Mouse (Mus musculus) kidney, embryonic 14.5 days (tissue): ENCODE results near the gene Kif2c. TPM values are rescaled to one million over a fixed set of nuclear protein-coding genes. Genes with fewer than 3 reads are reported as not detected.

Experiments
- ATAC-seq: fragments of 200-750 bp; cut with Nextera tagmentation; 2 replicates; pipeline ENCODE4 v1.8.0; 2017; ENCODE audit warnings: moderate number of reproducible peaks, mild to moderate bottlenecking, moderate TSS enrichment, moderate library complexity; ENCODE audit not compliant: low FRiP score, low TSS enrichment
- H3K27ac ChIP-seq: fragments of 300-500 bp; sonication (generic); 2 replicates; pipeline ENCODE4 v1.5.1; 2014; ENCODE audit warnings: low read depth, mild to moderate bottlenecking, low read length, moderate library complexity, mixed read lengths
- H3K27me3 ChIP-seq: fragments of 300-500 bp; sonication (generic); 2 replicates; pipeline ENCODE4 v1.6.1; 2014; ENCODE audit warnings: mild to moderate bottlenecking, low read length; ENCODE audit not compliant: control insufficient read depth, insufficient read depth
- H3K36me3 ChIP-seq: fragments of 300-500 bp; sonication (generic); 2 replicates; pipeline ENCODE4 v1.6.1; 2014; ENCODE audit warnings: low read length, mixed read lengths; ENCODE audit not compliant: control insufficient read depth, insufficient read depth
- H3K4me1 ChIP-seq: fragments of 300-500 bp; sonication (generic); 2 replicates; pipeline ENCODE4 v1.6.1; 2014; ENCODE audit warnings: low read length, mixed read lengths; ENCODE audit not compliant: control insufficient read depth, insufficient read depth
- H3K4me2 ChIP-seq: fragments of 300-500 bp; sonication (generic); replicated peaks from 2 replicates; pipeline ENCODE4 v1.6.1; 2014; ENCODE audit warnings: low read depth, mild to moderate bottlenecking, low read length
- H3K4me3 ChIP-seq: fragments of 300-500 bp; sonication (generic); 2 replicates; pipeline ENCODE4 v1.5.1; 2014; ENCODE audit warnings: mild to moderate bottlenecking, low read length
- H3K9ac ChIP-seq: fragments of 300-500 bp; sonication (generic); 2 replicates; pipeline ENCODE4 v1.6.1; 2014; ENCODE audit warnings: low read depth, mild to moderate bottlenecking, low read length, moderate library complexity
- H3K9me3 ChIP-seq: fragments of 300-500 bp; sonication (generic); 2 replicates; pipeline ENCODE4 v1.6.1; 2016; ENCODE audit warnings: low read length; ENCODE audit not compliant: control insufficient read depth
- WGBS: fragments of 180-500 bp; shearing (Covaris S2); extraction: QIAGEN DNeasy Blood & Tissue Kit; methylation state at CpG from one replicate; pipeline ENCODE4 v1.1.7; 2014; 5-methylcytosine and 5-hydroxymethylcytosine counted together
- polyA plus RNA-seq: library from polyadenylated mRNA; unstranded; fragments of >200 nt; fragmentation: Nextera tagmentation; extraction: Ambion mirVana; gene quantifications from 2 replicates; pipeline ENCODE4 v1.2.1, GENCODE M21; 2014

The Kif2c gene
- 63.8 and 74.6 TPM in 2 replicates for polyA plus RNA-seq

DNA sequence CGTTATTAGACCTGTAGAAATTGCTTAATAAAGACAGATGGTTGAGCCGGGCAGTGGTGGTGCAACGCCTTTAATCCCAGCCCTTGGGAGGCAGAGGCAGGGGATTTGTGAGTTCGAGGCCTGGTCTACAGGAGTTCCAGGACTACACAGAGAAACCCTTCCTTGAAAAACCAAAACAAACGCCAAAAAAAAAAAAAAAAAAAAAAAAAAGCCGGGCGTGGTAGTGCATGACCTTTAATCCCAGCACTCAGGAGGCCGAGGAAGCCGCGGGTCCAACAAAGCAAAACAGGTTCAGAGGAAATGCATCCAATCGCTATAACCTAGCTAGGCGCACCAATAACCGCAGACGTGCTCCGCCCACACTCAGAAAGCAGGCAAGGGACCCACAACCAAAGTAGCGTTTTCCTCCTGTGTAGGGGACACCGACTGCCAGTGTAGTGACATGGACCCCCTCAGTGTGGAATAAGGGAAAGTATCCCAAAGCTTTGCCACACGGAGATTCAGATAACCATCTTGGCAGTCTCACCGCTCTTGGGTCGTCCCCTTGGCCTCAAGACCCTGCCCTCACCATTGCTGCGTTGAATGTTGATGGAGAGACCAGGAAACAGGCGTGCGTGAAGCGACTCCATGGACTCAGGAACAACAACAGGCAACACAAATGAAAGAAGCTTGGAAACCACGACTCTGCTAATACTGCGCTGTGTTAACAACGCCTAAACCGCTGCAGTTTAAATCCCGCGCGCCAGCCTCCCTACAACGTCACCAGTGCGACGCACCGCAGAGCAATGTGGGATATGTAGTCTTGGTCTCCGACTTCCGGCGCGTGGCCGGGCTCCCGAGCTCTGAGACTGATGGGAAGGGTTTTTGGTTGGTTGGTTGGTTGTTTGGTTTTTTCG, at the start of gene Kif2c:
Kif2c (minus strand) TSS at position 777 of the 896 bp plus-strand sequence.
- Histone ChIP-seq H3K27ac (peak within 1 kb of the TSS; percentile 61), H3K4me2 (peak within 1 kb of the TSS; percentile 66), H3K9me3 (no peaks in the 10 kb centered on the region), H3K9ac (peak within 1 kb of the TSS; percentile 64), H3K4me3 (peak within 1 kb of the TSS; percentile 84), H3K4me1 (peaks cover 6% of the 10 kb centered on the region; the same call in 1 of the 2 replicates), H3K27me3 (no peaks in the 10 kb centered on the region), H3K36me3 (peaks cover 29% of the 10 kb centered on the region)
- peak; percentile 98 for ATAC-seq
- WGBS, result 1% methylated on average over 42 of the region's 42 CpGs

DNA sequence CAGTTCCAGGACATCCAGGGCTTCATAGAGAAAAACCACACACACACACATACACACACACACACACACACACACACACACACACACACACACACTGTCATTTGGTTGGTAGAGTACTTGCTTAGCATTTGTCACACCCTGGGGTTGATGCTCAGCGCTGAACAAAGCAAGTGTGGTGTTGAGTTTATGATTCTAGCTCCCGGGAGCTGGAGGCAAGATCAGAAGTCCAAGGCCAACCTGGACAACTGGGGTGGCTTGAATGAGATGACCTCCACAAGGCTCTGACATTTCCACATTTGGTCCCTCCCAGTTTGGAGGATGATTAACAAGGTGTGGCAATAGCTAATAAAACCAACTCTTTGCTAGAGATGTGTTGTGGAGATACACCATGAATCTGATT, 48.8 kb upstream of the Kif2c start:
- no peaks in the 10 kb centered on the region for H3K4me1 ChIP-seq
- no peak overlapping the region for H3K4me2 ChIP-seq
- ATAC-seq, result no peak
- no peak overlapping the region for H3K27ac ChIP-seq
- no peaks in the 10 kb centered on the region for H3K27me3 ChIP-seq
- H3K4me3 ChIP-seq, result no peak overlapping the region
- H3K9me3 ChIP-seq, result no peaks in the 10 kb centered on the region
- WGBS, result 60% methylated on average over 2 of the region's 2 CpGs
- H3K9ac ChIP-seq, result no peak overlapping the region
- no peaks in the 10 kb centered on the region for H3K36me3 ChIP-seq

DNA sequence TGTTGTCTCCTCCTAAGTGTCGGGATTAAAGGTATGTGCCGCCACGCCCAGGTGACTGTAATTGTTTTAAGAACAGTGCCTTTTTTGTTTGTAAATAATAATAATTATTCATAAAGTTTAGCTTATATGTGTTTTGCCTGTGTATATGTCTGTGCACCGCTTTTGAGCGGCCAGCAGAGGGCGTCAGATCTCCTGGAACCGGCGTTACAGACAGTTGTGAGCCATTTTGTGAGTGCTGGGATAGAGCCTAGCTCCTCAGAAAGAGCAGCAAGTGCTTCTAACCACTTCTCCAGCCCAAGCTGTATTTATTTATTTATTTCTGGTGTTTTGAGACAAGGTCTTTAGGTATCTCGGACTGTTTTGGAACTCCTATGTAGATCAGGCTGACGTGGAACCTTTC, 47.9 kb upstream of the Kif2c start:
- no peak overlapping the region for H3K9ac ChIP-seq
- H3K27me3 ChIP-seq, result no peaks in the 10 kb centered on the region
- ATAC-seq, result no peak
- 63% methylated on average over 10 of the region's 10 CpGs for WGBS
- H3K4me3 ChIP-seq, result no peak overlapping the region
- H3K4me1 ChIP-seq, result no peaks in the 10 kb centered on the region
- H3K9me3 ChIP-seq, result no peaks in the 10 kb centered on the region
- H3K36me3 ChIP-seq, result no peaks in the 10 kb centered on the region
- H3K4me2 ChIP-seq, result no peak overlapping the region
- no peak overlapping the region for H3K27ac ChIP-seq

DNA sequence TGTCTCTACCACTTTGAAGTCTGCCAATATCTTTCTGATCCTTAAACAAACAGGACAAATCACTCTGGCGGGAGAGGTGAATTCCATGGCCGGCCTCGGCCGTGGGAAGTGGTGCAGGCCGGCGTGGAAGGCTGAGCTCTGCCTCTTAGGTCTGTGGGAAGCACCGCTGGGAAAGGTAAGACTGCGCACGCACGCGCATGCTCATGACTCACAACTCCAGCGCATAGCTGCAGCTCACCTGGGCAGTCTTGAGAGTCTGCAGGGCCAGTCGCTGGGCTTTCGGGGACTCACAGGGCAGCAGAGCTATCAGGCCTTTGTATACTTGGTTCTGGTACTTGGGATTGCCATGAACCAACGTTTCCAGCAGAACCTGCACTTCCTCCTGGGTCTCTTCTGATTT, 47.2 kb upstream of the Kif2c start:
- H3K36me3 ChIP-seq, result no peaks in the 10 kb centered on the region

DNA sequence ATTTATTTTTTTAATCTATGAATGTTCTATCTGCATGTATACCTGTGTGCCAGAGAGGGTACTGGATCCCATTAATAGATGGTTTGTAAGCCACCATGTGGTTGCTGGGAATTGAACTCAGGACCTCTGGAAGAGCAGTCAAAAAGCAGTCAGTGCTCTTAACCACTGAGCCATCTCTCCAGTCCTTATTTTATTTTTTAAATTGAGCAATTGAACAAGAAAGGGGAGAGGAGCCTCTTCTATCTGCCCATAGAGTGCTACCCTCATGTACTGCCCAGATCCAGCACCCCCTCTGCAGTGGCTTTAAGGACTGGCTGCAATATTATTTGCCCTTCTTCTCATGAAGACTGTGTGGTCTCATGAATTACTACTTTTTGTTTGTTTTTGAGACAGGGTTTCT, 42.8 kb upstream of the Kif2c start:
- no peaks in the 10 kb centered on the region for H3K4me1 ChIP-seq
- no peaks in the 10 kb centered on the region for H3K36me3 ChIP-seq
- H3K4me2 ChIP-seq, result no peak overlapping the region
- H3K9me3 ChIP-seq, result no peaks in the 10 kb centered on the region
- no peak overlapping the region for H3K4me3 ChIP-seq
- H3K27ac ChIP-seq, result no peak overlapping the region
- ATAC-seq, result no peak
- no peak overlapping the region for H3K9ac ChIP-seq
- H3K27me3 ChIP-seq, result no peaks in the 10 kb centered on the region

More for the DNA sequence above, 47.2 kb upstream of the Kif2c start:
- Histone ChIP-seq H3K4me2 (no peak overlapping the region), H3K9me3 (no peaks in the 10 kb centered on the region), H3K9ac (no peak overlapping the region), H3K27ac (no peak overlapping the region), H3K27me3 (no peaks in the 10 kb centered on the region), H3K4me1 (no peaks in the 10 kb centered on the region), H3K4me3 (no peak overlapping the region)
- ATAC-seq, result no peak
- 64% methylated on average over 15 of the region's 15 CpGs for WGBS

DNA sequence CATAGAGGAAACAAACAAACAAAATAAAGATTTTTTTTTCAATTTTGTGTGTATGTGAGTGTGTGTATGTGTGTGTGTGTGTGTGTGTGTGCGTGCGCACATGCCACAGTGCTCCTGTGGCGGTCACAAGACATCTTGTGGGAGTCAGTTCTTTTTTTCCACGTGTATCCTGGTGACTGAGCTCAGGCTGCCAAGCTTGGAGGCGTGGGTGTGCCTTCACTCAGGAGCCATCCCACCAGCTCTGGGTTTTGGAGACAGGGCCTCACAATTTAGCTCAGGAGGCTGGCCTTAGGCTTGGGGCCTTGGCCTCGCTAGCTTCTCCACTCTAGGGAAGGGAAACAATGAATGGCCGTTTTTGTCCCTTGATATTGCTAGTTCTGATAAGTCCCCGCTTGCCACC, 41.7 kb upstream of the Kif2c start:
- Histone ChIP-seq H3K36me3 (no peaks in the 10 kb centered on the region), H3K4me1 (0 out of 2 replicates have a peak, but pooled peaks cover 2% of the 10 kb centered on the region), H3K27ac (no peak overlapping the region), H3K9me3 (no peaks in the 10 kb centered on the region), H3K4me3 (no peak overlapping the region), H3K9ac (no peak overlapping the region), H3K4me2 (no peak overlapping the region), H3K27me3 (no peaks in the 10 kb centered on the region)
- 78% methylated on average over 8 of the region's 8 CpGs for WGBS
- ATAC-seq, result no peak

DNA sequence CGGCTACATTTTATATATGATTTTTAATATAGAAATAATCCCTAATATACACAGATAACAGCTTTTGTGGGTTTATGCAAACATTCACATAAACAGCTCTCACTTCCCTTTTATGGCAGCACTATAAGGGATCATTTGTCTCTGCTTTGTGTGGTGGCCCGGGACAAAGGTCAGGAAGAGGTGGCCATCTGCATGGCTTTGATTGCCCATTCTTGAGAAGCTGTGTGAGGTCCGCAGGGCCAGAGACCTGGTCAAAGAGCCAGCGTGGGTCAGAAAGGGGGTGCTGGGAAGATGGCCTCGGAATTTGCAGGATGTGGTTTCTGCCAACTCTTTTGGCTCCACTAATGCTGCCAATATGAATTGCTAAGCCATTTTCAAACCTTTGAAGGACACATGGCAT, 40.6 kb upstream of the Kif2c start:
- H3K27ac ChIP-seq, result no peak overlapping the region
- H3K4me3 ChIP-seq, result no peak overlapping the region
- no peak for ATAC-seq
- H3K4me2 ChIP-seq, result no peak overlapping the region
- no peaks in the 10 kb centered on the region for H3K9me3 ChIP-seq
- no peaks in the 10 kb centered on the region for H3K27me3 ChIP-seq
- no peaks in the 10 kb centered on the region for H3K36me3 ChIP-seq
- H3K4me1 ChIP-seq, result 0 out of 2 replicates have a peak, but pooled peaks cover 8% of the 10 kb centered on the region
- no peak overlapping the region for H3K9ac ChIP-seq
- WGBS, result 20% methylated on average over 5 of the region's 5 CpGs

DNA sequence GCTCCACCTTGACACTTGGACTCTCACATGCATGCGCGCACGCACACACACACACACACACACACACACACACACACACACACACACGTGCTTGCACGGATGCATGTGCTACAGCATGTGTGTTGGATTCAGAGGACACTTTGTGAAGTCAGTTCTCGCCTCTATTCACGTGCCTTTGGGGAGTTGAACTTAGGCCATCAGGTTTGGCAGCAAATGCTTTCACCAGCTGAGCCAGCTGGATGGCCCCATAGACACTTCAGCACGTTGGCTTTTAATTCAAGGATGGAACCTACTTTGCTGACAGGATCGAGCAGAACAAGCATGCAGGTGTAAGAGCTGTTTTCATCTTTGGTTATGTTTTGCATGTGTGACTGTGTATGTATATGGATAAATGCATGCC, 39.4 kb upstream of the Kif2c start:
- no peak overlapping the region for H3K4me3 ChIP-seq
- H3K9me3 ChIP-seq, result no peaks in the 10 kb centered on the region
- H3K36me3 ChIP-seq, result no peaks in the 10 kb centered on the region
- 0 out of 2 replicates have a peak, but pooled peaks cover 8% of the 10 kb centered on the region for H3K4me1 ChIP-seq
- H3K27ac ChIP-seq, result no peak overlapping the region
- no peaks in the 10 kb centered on the region for H3K27me3 ChIP-seq
- 86% methylated on average over 9 of the region's 9 CpGs for WGBS
- H3K4me2 ChIP-seq, result no peak overlapping the region
- H3K9ac ChIP-seq, result no peak overlapping the region
- no peak for ATAC-seq

DNA sequence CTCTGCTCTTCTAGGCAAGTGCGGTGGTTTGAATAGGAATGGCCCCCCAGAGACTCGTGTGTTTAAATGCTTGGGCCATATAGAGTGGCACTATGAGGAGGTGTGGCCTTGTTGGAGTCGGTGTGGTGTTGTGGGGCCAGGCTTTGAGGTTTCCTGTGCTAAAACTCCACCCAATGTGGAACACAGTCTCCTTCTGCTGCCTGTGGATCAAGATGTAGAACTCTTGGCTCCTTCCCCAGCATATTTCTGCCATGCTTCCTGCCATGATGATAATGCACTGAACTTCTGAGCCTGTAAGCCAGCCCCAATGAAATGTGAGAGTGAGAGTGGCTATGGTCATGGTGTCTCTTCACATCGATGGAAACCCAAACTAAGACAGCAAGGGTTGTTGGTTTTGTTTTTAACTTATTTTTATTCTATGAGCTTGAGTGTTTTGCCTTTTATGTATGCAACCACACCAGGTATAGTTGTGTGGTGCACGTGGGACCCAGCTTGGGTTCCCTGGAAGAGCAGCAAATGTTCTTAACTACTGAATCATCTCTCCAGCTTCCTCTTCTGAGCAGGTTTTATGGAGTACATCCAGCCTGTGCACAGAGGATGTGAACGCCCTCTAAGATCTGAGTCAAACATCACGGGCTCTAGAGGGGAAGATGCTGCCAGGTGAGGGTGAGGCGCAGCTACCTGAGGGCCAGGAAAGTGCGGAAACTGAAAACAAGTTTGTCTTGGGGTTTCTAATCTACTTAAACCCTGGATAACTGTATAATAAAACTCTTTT, 38.5 kb upstream of the Kif2c start:
- no peak overlapping the region for H3K4me2 ChIP-seq
- 0 out of 2 replicates have a peak, but pooled peaks cover 8% of the 10 kb centered on the region for H3K4me1 ChIP-seq
- no peaks in the 10 kb centered on the region for H3K9me3 ChIP-seq
- no peak for ATAC-seq
- no peak overlapping the region for H3K9ac ChIP-seq
- H3K36me3 ChIP-seq, result no peaks in the 10 kb centered on the region
- H3K27ac ChIP-seq, result no peak overlapping the region
- H3K4me3 ChIP-seq, result no peak overlapping the region
- no peaks in the 10 kb centered on the region for H3K27me3 ChIP-seq
- 75% methylated on average over 9 of the region's 9 CpGs for WGBS
